Mouse (Mus musculus) neural tube, embryonic 12.5 days (tissue): ENCODE results near the gene Efcab5. TPM values are rescaled to one million over a fixed set of nuclear protein-coding genes. Genes with fewer than 3 reads are reported as not detected.

Experiments used
- ATAC-seq: fragments of 200-750 bp; cut with Nextera tagmentation; 2 replicates; pipeline ENCODE4 v1.8.0; 2017; ENCODE audit warnings: low read depth, mild to moderate bottlenecking, moderate TSS enrichment, moderate library complexity; ENCODE audit not compliant: low FRiP score
- H3K27ac ChIP-seq: fragments of 300-500 bp; sonication (generic); 2 replicates; pipeline ENCODE4 v1.5.1; 2016
- H3K27me3 ChIP-seq: fragments of 300-500 bp; sonication (generic); replicated peaks from 2 replicates; pipeline ENCODE4 v1.6.1; 2016; ENCODE audit warnings: mild to moderate bottlenecking
- H3K36me3 ChIP-seq: fragments of 300-500 bp; sonication (generic); 2 replicates; pipeline ENCODE4 v1.6.1; 2016; ENCODE audit warnings: mild to moderate bottlenecking
- H3K4me1 ChIP-seq: fragments of 300-500 bp; sonication (generic); 2 replicates; pipeline ENCODE4 v1.6.1; 2016
- H3K4me2 ChIP-seq: fragments of 300-500 bp; sonication (generic); replicated peaks from 2 replicates; pipeline ENCODE4 v1.6.1; 2016; ENCODE audit warnings: mild to moderate bottlenecking
- H3K4me3 ChIP-seq: fragments of 300-500 bp; sonication (generic); 2 replicates; pipeline ENCODE4 v1.5.1; 2016
- H3K9ac ChIP-seq: fragments of 300-500 bp; sonication (generic); 2 replicates; pipeline ENCODE4 v1.6.1; 2016; ENCODE audit warnings: mild to moderate bottlenecking
- H3K9me3 ChIP-seq: fragments of 300-500 bp; sonication (generic); 2 replicates; pipeline ENCODE4 v1.6.1; 2016; ENCODE audit warnings: mild to moderate bottlenecking
- WGBS: fragments of 180-500 bp; shearing (Covaris S2); methylation state at CpG from one replicate; pipeline ENCODE4 v1.1.7; 2016; 5-methylcytosine and 5-hydroxymethylcytosine counted together
- microRNA counts: library from miRNA; unstranded; fragments of <30 nt; microRNA quantifications from one replicate; lab custom pipeline; 2017
- microRNA-seq: library from miRNA; unstranded; fragments of <30 nt; microRNA quantifications from one replicate; pipeline ENCODE4, GENCODE M21; 2017
- polyA plus RNA-seq: library from polyadenylated mRNA; unstranded; fragments of >200 nt; fragmentation: Nextera tagmentation; extraction: Ambion mirVana; gene quantifications from 2 replicates; pipeline ENCODE4 v1.2.1, GENCODE M21; 2016

Gene Efcab5
- polyA plus RNA-seq, 1 experiment from 2014 or later, result 0.62 TPM

DNA sequence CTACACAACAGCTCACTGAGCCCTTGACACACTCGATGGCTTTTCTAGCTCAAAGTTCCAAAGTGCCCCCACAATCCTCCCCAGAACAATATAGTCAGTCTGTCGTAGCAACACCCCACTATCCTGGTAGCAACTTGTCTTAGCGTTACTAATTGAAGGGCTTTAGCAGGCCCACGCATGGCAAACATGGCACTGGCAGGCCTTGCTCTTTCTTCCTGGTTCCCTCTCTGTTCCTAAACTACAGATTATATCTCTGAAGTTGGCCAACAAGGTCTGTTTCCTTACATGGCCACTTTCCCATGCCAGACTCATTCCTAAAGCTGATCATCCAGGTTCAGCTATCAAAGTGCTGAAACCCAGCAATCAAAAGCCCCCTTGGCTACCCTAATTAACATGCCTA lies 146.9 kb downstream of the Efcab5 start:
- H3K4me3 ChIP-seq, result no peak overlapping the region
- no peak overlapping the region for H3K4me2 ChIP-seq
- H3K27ac ChIP-seq, result no peak overlapping the region
- no peaks in the 10 kb centered on the region for H3K4me1 ChIP-seq
- no peak overlapping the region for H3K9ac ChIP-seq
- no peaks in the 10 kb centered on the region for H3K9me3 ChIP-seq
- H3K36me3 ChIP-seq, result peaks cover 16% of the 10 kb centered on the region
- H3K27me3 ChIP-seq, result no peaks in the 10 kb centered on the region
- 86% methylated on average over 4 of the region's 4 CpGs for WGBS
- ATAC-seq, result no peak

MicroRNA genes within 50 kb of the gene (microRNA counts, 519-probe panel; counts per million panel counts)
- microRNA mmu-miR-423-3p (lab: Ali Mortazavi, UCI) (4,730 counts per million, percentile 82 among the panel's probes with 10 or more counts), microRNA mmu-miR-423-5p (lab: Ali Mortazavi, UCI) (3,868 counts per million, percentile 74 among the panel's probes with 10 or more counts)

Small RNA genes lying within 50 kb of the gene (microRNA-seq; reads per million reads assigned to microRNA genes)
- 5,229 reads per million, percentile 92 among the genes with 10 or more reads in this experiment for gene Mir423

Other genes starting within 250 kb of the Efcab5 start
- 0.49 and 0.89 TPM in 2 replicates for gene Slc6a4, start 190.4 kb downstream of the Efcab5 start, polyA plus RNA-seq
- gene Nsrp1, start 110.5 kb downstream of the Efcab5 start, polyA plus RNA-seq, result 60.4 and 66.0 TPM in 2 replicates
- gene Ssh2, start 27.3 kb upstream of the Efcab5 start, polyA plus RNA-seq, result 13.8 and 14.3 TPM in 2 replicates